Mouse (Mus musculus): ENCODE data around the gene Naa16. TPM values are rescaled to one million over a fixed set of nuclear protein-coding genes. Genes with fewer than 3 reads are reported as not detected.

Gene Naa16
- polyA plus RNA-seq, 2 experiments = 9.1 to 24.2 TPM

DNA sequence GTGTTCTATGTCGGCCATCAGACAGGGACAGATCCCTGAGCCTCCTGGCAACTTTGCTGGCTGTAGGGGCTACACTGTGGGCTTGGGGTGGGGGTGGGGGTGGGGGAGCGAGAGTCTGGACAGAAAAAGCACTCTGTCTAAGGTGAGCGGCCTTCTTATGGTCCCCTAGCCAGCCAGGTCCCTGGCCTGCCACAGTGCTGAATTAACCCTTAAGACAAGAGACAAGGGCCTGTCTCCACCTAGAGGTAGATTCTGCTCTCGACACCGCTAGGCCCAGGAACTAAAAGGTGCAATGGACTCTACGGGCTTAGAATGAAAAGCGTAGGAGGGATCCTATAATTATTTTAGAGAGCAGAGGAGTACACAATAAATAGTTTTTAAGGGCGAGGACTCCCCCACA, 69.4 kb downstream of the Naa16 start:
- peak; percentile 74 for ATAC-seq (ENCODE audit: insufficient read depth)
- Histone ChIP-seq H3K4me1 (replicated peaks; ENCODE audit: control insufficient read depth in 2 of 2, insufficient read depth in 2 of 2, low read length in 1 of 2) (no peaks in the 10 kb centered on the region), H3K27ac (no peak overlapping the region), H3K9ac (replicated peaks) (no peak overlapping the region), H3K4me3 (ENCODE audit: insufficient read depth in 1 of 2, low read depth in 2 of 2, low read length in 2 of 2) (no peak overlapping the region), H3K36me3 (replicated peaks; ENCODE audit: control insufficient read depth, insufficient read depth, low read depth) (no peaks in the 10 kb centered on the region), H3K27me3 (ENCODE audit: control insufficient read depth, insufficient read depth, low read length) (no peaks in the 10 kb centered on the region), H3K9me3 (ENCODE audit: control insufficient read depth, low read length) (no peaks in the 10 kb centered on the region), H3K4me2 (ENCODE audit: low read depth) (no peak overlapping the region)
- TF ChIP-seq EP300 (IDR thresholded peaks at IDR 0.05; ENCODE audit: low read depth) = no peak
- TF ChIP-seq CTCF (IDR thresholded peaks at IDR 0.05; ENCODE audit: low read depth) = peak; percentile 85
- 33% methylated on average over 8 of the region's 8 CpGs for WGBS (ENCODE audit: insufficient replicate concordance)
- peak in 1 of 3 experiments; percentile 47 for DNase-seq (ENCODE audit: low read depth in 3 of 3, low spot score in 3 of 3)

DNA sequence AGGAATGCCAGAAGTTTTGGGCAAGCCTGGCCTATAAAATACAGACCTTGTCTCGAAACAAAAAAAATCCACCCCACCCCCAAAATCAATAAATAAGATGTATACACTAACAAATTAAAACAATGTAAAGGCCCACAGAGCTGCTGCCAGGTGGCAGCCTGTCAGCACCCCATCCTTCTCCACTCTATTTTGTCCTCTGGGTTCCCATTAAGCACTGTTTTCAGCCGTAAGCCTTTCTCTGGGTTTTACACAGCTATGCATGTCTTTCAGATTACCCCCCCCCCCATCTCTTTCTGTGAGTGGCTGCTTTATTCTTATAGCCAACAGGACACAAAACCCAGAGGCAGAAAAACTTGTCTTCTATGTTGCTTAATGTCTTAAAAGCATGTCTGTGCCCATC, 73.0 kb downstream of the Naa16 start:
- 85% methylated on average over 2 of the region's 2 CpGs for WGBS (ENCODE audit: insufficient replicate concordance)
- Histone ChIP-seq H3K27ac (no peak overlapping the region), H3K4me2 (ENCODE audit: low read depth) (no peak overlapping the region), H3K27me3 (ENCODE audit: control insufficient read depth, insufficient read depth, low read length) (no peaks in the 10 kb centered on the region), H3K9me3 (ENCODE audit: control insufficient read depth, low read length) (no peaks in the 10 kb centered on the region), H3K9ac (replicated peaks) (no peak overlapping the region), H3K36me3 (replicated peaks; ENCODE audit: control insufficient read depth, insufficient read depth, low read depth) (no peaks in the 10 kb centered on the region), H3K4me1 (replicated peaks; ENCODE audit: control insufficient read depth in 2 of 2, insufficient read depth in 2 of 2, low read length in 1 of 2) (peaks cover 19% of the 10 kb centered on the region in 2 experiments), H3K4me3 (ENCODE audit: insufficient read depth in 1 of 2, low read depth in 2 of 2, low read length in 2 of 2) (no peak overlapping the region)
- ATAC-seq (ENCODE audit: insufficient read depth) = no peak
- DNase-seq (ENCODE audit: low read depth in 3 of 3, low spot score in 3 of 3) = no peak
- TF ChIP-seq CTCF (IDR thresholded peaks at IDR 0.05; ENCODE audit: low read depth) (no peak), EP300 (IDR thresholded peaks at IDR 0.05; ENCODE audit: low read depth) (no peak)

DNA sequence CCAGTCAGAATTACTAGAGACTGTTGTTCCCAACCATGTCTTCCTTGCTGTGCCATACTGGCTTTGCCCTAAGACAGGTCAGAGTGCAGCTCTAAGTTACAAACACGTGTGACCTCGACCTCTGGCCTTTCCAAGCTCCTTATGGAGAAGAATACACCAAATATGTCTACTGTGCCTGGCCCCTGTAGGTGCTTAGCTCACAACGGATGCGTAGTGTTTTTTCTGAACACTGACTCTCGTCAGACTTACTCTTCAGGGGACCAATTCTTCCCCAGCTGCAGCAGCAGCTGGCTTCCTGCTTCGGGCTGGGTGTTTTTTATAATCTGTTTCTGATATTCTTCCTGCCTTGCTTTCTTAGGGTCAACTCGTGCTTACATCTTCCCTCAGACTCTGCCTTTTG, 74.7 kb downstream of the Naa16 start:
- DNase-seq (ENCODE audit: low read depth in 3 of 3, low spot score in 3 of 3) (no peak), ATAC-seq (ENCODE audit: insufficient read depth) (no peak)
- no peak overlapping the region for H3K27ac ChIP-seq
- 58% methylated on average over 7 of the region's 7 CpGs for WGBS (ENCODE audit: insufficient replicate concordance)
- TF ChIP-seq CTCF (IDR thresholded peaks at IDR 0.05; ENCODE audit: low read depth) (no peak), EP300 (IDR thresholded peaks at IDR 0.05; ENCODE audit: low read depth) (no peak)
- H3K4me1 ChIP-seq (replicated peaks; ENCODE audit: control insufficient read depth in 2 of 2, insufficient read depth in 2 of 2, low read length in 1 of 2) = peaks cover 19 to 20% of the 10 kb centered on the region in 2 experiments
- no peaks in the 10 kb centered on the region for H3K9me3 ChIP-seq (ENCODE audit: control insufficient read depth, low read length)
- H3K36me3 ChIP-seq (replicated peaks; ENCODE audit: control insufficient read depth, insufficient read depth, low read depth) = no peaks in the 10 kb centered on the region
- no peak overlapping the region for H3K9ac ChIP-seq (replicated peaks)
- H3K4me3 ChIP-seq (ENCODE audit: insufficient read depth in 1 of 2, low read depth in 2 of 2, low read length in 2 of 2) = no peak overlapping the region
- no peak overlapping the region for H3K4me2 ChIP-seq (ENCODE audit: low read depth)
- no peaks in the 10 kb centered on the region for H3K27me3 ChIP-seq (ENCODE audit: control insufficient read depth, insufficient read depth, low read length)

DNA sequence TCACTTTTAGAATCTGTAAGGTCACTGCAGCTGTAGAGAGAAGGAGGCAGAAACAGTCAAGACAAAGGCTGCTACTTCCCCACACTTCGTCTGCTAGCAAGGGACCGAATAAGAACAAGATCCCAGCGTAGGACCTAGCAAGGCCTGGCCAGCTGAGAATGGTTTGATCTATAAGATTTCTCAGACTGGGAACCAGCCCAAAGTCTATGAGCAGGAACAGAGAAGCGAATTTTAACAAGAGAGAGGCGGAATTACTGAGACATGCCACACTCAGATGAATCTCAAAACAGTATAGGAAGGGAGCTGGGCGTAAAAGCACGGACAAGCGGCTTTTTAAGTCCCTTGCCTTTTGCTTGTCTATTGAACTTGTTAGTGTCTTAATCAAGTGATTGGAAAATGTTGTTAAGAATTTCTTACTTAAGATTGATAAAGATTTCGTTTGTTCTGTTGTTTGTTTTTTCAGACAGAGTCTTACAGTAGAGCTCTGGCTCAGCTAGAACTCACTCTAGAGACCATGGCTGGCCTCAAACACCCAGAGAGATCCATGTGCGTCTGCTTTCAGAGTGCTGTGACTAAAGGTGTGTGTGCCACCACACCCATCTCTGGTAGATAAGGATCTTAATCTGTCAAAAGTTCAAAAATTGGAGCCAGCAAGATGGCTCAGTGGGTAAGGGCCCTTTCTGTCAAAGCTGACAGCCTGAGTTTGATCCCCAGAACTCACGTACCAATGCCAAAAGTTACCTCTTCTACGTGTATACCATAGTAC, 76.2 kb downstream of the Naa16 start:
- Histone ChIP-seq H3K4me3 (ENCODE audit: insufficient read depth in 1 of 2, low read depth in 2 of 2, low read length in 2 of 2) (no peak overlapping the region), H3K36me3 (replicated peaks; ENCODE audit: control insufficient read depth, insufficient read depth, low read depth) (no peaks in the 10 kb centered on the region), H3K9me3 (ENCODE audit: control insufficient read depth, low read length) (no peaks in the 10 kb centered on the region), H3K9ac (replicated peaks) (no peak overlapping the region), H3K27ac (no peak overlapping the region), H3K4me1 (replicated peaks; ENCODE audit: control insufficient read depth in 2 of 2, insufficient read depth in 2 of 2, low read length in 1 of 2) (peaks cover 19 to 20% of the 10 kb centered on the region in 2 experiments), H3K27me3 (ENCODE audit: control insufficient read depth, insufficient read depth, low read length) (no peaks in the 10 kb centered on the region), H3K4me2 (ENCODE audit: low read depth) (no peak overlapping the region)
- no peak for TF ChIP-seq EP300 (IDR thresholded peaks at IDR 0.05; ENCODE audit: low read depth)
- no peak for TF ChIP-seq CTCF (IDR thresholded peaks at IDR 0.05; ENCODE audit: low read depth)
- 68% methylated on average over 12 of the region's 12 CpGs for WGBS (ENCODE audit: insufficient replicate concordance)
- DNase-seq (ENCODE audit: low read depth in 3 of 3, low spot score in 3 of 3) (no peak), ATAC-seq (ENCODE audit: insufficient read depth) (no peak)

DNA sequence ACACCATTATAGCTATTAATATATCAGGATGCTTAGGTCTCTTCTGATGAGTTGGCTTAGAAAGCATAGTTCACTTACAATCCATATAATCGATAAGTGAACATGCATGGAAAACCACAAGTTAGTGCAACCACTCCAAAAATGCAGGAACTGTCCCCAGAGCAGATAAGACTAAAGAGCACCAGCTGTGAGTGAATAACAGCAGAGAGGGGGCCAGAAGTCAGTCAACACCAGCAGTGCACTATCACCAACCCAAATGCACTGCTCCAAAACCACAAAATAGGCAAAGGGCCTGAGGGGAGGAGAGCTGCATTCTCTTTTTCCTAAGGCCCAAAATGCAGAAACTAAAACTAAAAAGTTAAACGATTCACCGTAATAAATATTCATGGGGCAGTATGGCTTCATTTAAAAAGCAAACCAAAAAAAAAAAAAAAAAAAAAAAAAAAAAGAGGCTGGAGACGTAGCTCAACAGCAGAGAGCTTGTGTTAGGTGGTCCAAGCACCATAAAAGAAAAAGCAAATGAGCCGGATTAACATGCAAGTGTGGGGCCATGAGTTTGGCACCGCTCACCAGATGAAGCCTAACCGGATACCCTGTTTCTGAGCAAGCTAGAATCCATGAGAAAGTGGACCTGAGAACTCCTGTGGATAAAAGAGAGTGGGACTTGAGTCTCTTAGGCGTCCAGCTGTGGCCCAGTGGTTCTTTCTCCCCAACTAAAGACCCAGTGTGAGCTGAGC, 77.0 kb downstream of the Naa16 start:
- H3K9ac ChIP-seq (replicated peaks) = 0 out of 2 replicates have a peak overlapping the region, but pooled peaks have one; percentile 5
- no peak overlapping the region for H3K4me2 ChIP-seq (ENCODE audit: low read depth)
- H3K4me1 ChIP-seq (replicated peaks; ENCODE audit: control insufficient read depth in 2 of 2, insufficient read depth in 2 of 2, low read length in 1 of 2) = peaks cover 21 to 28% of the 10 kb centered on the region in 2 experiments
- TF ChIP-seq EP300 (IDR thresholded peaks at IDR 0.05; ENCODE audit: low read depth) (peak; percentile 36; the same call in 1 of the 2 replicates), CTCF (IDR thresholded peaks at IDR 0.05; ENCODE audit: low read depth) (no peak)
- H3K9me3 ChIP-seq (ENCODE audit: control insufficient read depth, low read length) = no peaks in the 10 kb centered on the region
- DNase-seq (ENCODE audit: low read depth in 3 of 3, low spot score in 3 of 3) (no peak), ATAC-seq (ENCODE audit: insufficient read depth) (peak; percentile 54)
- H3K4me3 ChIP-seq (ENCODE audit: insufficient read depth in 1 of 2, low read depth in 2 of 2, low read length in 2 of 2) = no peak overlapping the region
- H3K27me3 ChIP-seq (ENCODE audit: control insufficient read depth, insufficient read depth, low read length) = no peaks in the 10 kb centered on the region
- H3K27ac ChIP-seq = no peak overlapping the region
- no peaks in the 10 kb centered on the region for H3K36me3 ChIP-seq (replicated peaks; ENCODE audit: control insufficient read depth, insufficient read depth, low read depth)
- 38% methylated on average over 8 of the region's 8 CpGs for WGBS (ENCODE audit: insufficient replicate concordance)

Data from liver, embryonic 14.5 days (tissue).